Comparison of ENCODE assay signal across 14 mouse cellular contexts in the genomic region with DNA sequence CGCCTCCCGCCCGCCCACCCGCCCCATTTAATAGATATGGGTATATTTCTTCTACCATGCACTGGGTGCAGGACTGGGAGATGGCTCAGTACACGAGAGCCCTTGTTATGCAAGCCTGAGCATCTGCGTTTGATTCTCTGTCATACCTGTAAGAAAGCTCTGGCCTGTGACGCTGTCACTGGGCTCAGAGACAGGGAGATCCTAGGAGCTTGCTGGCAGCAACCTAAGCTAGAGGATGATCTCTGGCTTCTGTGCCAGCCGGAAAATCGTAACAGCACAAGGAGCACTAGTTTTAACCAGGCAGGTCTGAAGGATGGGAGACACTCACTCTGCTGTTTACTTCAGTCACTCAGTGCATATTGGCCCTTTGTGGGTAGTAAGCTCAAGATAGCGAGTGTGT. TPM values are rescaled to one million over a fixed set of nuclear protein-coding genes. Genes with fewer than 3 reads are reported as not detected.
DNase-seq lines count a peak whose midpoint lies in the region; ATAC-seq and TF ChIP-seq lines count a peak whose summit lies in the region.
"Had no signal": no experiment of that assay in that cellular context is flagged by ENCODE, and none has a peak within 500 bp of the region (broad histone marks: within the 10 kb centered on the region; RNA-seq: fewer than 3 reads in every experiment).

No protein-coding gene starts in this region.

- no peaks in the 10 kb centered on the region for H3K9me3 ChIP-seq in kidney, embryonic 15.5 days (replicated peaks)
- H3K9me3 ChIP-seq in midbrain, postnatal 0 days (ENCODE audit: low read length), result no peaks in the 10 kb centered on the region
- H3K9me3 ChIP-seq: embryonic facial prominence, embryonic 12.5 days; heart, embryonic 13.5 days; hindbrain, embryonic 15.5 days had no signal

- intact Hi-C loops in gastrocnemius, adult 2 months (cut with DNase I), result loop anchor here (1.0 kb wide), 1 partner anchor 135 kb away; no protein-coding TSS in a partner anchor

- no peak overlapping the region for H3K4me2 ChIP-seq in kidney, embryonic 15.5 days
- H3K4me2 ChIP-seq in midbrain, postnatal 0 days (ENCODE audit: low read depth, low read length, poor library complexity, severe bottlenecking), result no peak overlapping the region
- H3K4me2 ChIP-seq: embryonic facial prominence, embryonic 12.5 days; heart, embryonic 13.5 days; hindbrain, embryonic 15.5 days had no signal

- H3K36me3 ChIP-seq in kidney, embryonic 15.5 days, result peaks cover 89% of the 10 kb centered on the region
- peaks cover 44% of the 10 kb centered on the region for H3K36me3 ChIP-seq in midbrain, postnatal 0 days (ENCODE audit: insufficient read depth, low read length)

- no peak overlapping the region for H3K9ac ChIP-seq in kidney, embryonic 15.5 days
- H3K9ac ChIP-seq in midbrain, postnatal 0 days (replicated peaks; ENCODE audit: low read length, poor library complexity, severe bottlenecking), result no peak overlapping the region
- H3K9ac ChIP-seq: embryonic facial prominence, embryonic 12.5 days; forebrain, postnatal 0 days; heart, embryonic 13.5 days; hindbrain, embryonic 15.5 days had no signal

- peak; percentile 53 for DNase-seq in cerebellum, adult 11-12 months
- DNase-seq in cerebellum, adult 8-10 months, result no peak
- no peak for DNase-seq in gastrocnemius, adult 2 months
- no peak for DNase-seq in gastrocnemius, postnatal 10 days
- DNase-seq in kidney, adult 18-20 months, result no peak
- DNase-seq in cerebellum, postnatal 36 days, result peak; percentile 31 to 44
- DNase-seq in midbrain, postnatal 0 days (ENCODE audit: low spot score), result no peak

- H3K4me1 ChIP-seq in kidney, embryonic 15.5 days, result peaks cover 25% of the 10 kb centered on the region
- no peaks in the 10 kb centered on the region for H3K4me1 ChIP-seq in midbrain, postnatal 0 days (ENCODE audit: insufficient read depth, low read length)
- H3K4me1 ChIP-seq: embryonic facial prominence, embryonic 12.5 days; heart, embryonic 13.5 days had no signal

- ATAC-seq in kidney, embryonic 15.5 days (replicated peaks; ENCODE audit: low FRiP score), result no peak
- ATAC-seq in midbrain, postnatal 0 days (ENCODE audit: low FRiP score), result no peak

- H3K27ac ChIP-seq in gastrocnemius, adult 2 months, result peak overlapping the region; percentile 31; the same call in 1 of the 2 replicates
- 0 out of 2 replicates have a peak overlapping the region, but pooled peaks have one; percentile 20 for H3K27ac ChIP-seq in kidney, embryonic 15.5 days
- H3K27ac ChIP-seq in midbrain, postnatal 0 days (ENCODE audit: low read depth, low read length), result no peak overlapping the region
- H3K27ac ChIP-seq: embryonic facial prominence, embryonic 12.5 days; heart, embryonic 13.5 days; hindbrain, embryonic 15.5 days had no signal

- no peaks in the 10 kb centered on the region for H3K27me3 ChIP-seq in kidney, embryonic 15.5 days
- no peaks in the 10 kb centered on the region for H3K27me3 ChIP-seq in midbrain, postnatal 0 days (ENCODE audit: insufficient read depth, low read length)
- H3K27me3 ChIP-seq: embryonic facial prominence, embryonic 12.5 days; heart, embryonic 13.5 days; hindbrain, embryonic 15.5 days had no signal

- WGBS in kidney, embryonic 15.5 days, result 71% methylated on average over 10 of the region's 10 CpGs
- WGBS in midbrain, postnatal 0 days, result 92% methylated on average over 10 of the region's 10 CpGs

- no peak overlapping the region for H3K4me3 ChIP-seq in gastrocnemius, adult 2 months
- H3K4me3 ChIP-seq in kidney, embryonic 15.5 days (replicated peaks), result no peak overlapping the region
- H3K4me3 ChIP-seq in midbrain, postnatal 0 days (ENCODE audit: low read depth, low read length), result no peak overlapping the region
- H3K4me3 ChIP-seq: embryonic facial prominence, embryonic 12.5 days; heart, embryonic 13.5 days; hindbrain, embryonic 15.5 days had no signal

- TF ChIP-seq CTCF in gastrocnemius, adult 2 months (IDR thresholded peaks at IDR 0.05), result no peak
- TF ChIP-seq CTCF in midbrain, postnatal 0 days (IDR thresholded peaks at IDR 0.05), result no peak

RNA-seq across cellular contexts. Expression of a gene that starts 33.0 kb away (rescaled TPM):
- total RNA-seq in gastrocnemius, adult 2 months (2021), result 10 to 100 TPM in 1 of 2 experiments, 1 to 10 TPM in 1; 6.1 to 15.0 TPM
- 1 to 10 TPM; 2.9 to 6.0 TPM for total RNA-seq in gastrocnemius, postnatal 10 days (2021)
- 0.99 and 7.4 TPM in 2 replicates for polyA plus RNA-seq in kidney, embryonic 15.5 days (2015; fragmentation: Nextera tagmentation; extraction: Ambion mirVana)
- 39.0 and 74.2 TPM in 2 replicates for total RNA-seq in midbrain, postnatal 0 days (2014; rRNA removed)
- polyA plus RNA-seq in midbrain, postnatal 0 days (2015; fragmentation: Nextera tagmentation; extraction: Ambion mirVana), result not detected in 2 replicates
- polyA plus RNA-seq: embryonic facial prominence, embryonic 12.5 days; forebrain, embryonic 11.5 days; forebrain, postnatal 0 days; heart, embryonic 13.5 days; heart, postnatal 0 days had no signal

RNA-seq across cellular contexts. Expression of a gene that starts 33.5 kb away (rescaled TPM):
- total RNA-seq in gastrocnemius, adult 2 months (2021), result 10 to 100 TPM; 56.9 to 73.9 TPM
- total RNA-seq in gastrocnemius, postnatal 10 days (2021), result 10 to 100 TPM; 57.4 to 65.4 TPM
- 148 and 167 TPM in 2 replicates for polyA plus RNA-seq in kidney, embryonic 15.5 days (2015; fragmentation: Nextera tagmentation; extraction: Ambion mirVana)
- total RNA-seq in midbrain, postnatal 0 days (2014; rRNA removed), result 88.5 and 88.8 TPM in 2 replicates
- polyA plus RNA-seq in midbrain, postnatal 0 days (2015; fragmentation: Nextera tagmentation; extraction: Ambion mirVana), result 93.6 and 94.6 TPM in 2 replicates

RNA-seq across cellular contexts. Expression of a gene that starts 48.6 kb away (rescaled TPM):
- total RNA-seq in gastrocnemius, adult 2 months (2021), result 10 to 100 TPM in 1 of 2 experiments, 1 to 10 TPM in 1; 9.5 to 19.6 TPM
- total RNA-seq in gastrocnemius, postnatal 10 days (2021), result 1 to 10 TPM; 3.9 to 5.3 TPM
- 7.7 and 11.1 TPM in 2 replicates for polyA plus RNA-seq in kidney, embryonic 15.5 days (2015; fragmentation: Nextera tagmentation; extraction: Ambion mirVana)
- 5.3 and 5.7 TPM in 2 replicates for total RNA-seq in midbrain, postnatal 0 days (2014; rRNA removed)
- polyA plus RNA-seq in midbrain, postnatal 0 days (2015; fragmentation: Nextera tagmentation; extraction: Ambion mirVana), result 4.1 and 4.7 TPM in 2 replicates

Comparison
In these comparisons a context has a peak if more than half of its experiments do, and no peak if none do; other contexts are left out.
1. DNase-seq: peak in cerebellum, adult 11-12 months (single experiment) and cerebellum, postnatal 36 days (2 of 2); none in cerebellum, adult 8-10 months (single experiment), gastrocnemius, adult 2 months (single experiment), gastrocnemius, postnatal 10 days (single experiment), kidney, adult 18-20 months (single experiment) and midbrain, postnatal 0 days (single experiment).